Mouse (Mus musculus): Measurements from ENCODE around the gene Srsf6. TPM values are rescaled to one million over a fixed set of nuclear protein-coding genes. Genes with fewer than 3 reads are reported as not detected.

Gene Srsf6
- polyA plus RNA-seq, 1 experiment from 2014 or later, result 167 TPM

- 95% methylated on average over 3 of the region's 3 CpGs for WGBS
- Histone ChIP-seq H3K27me3 (peaks cover under 1% of the 10 kb centered on the region; the same call in 1 of the 2 replicates), H3K4me3 (no peak overlapping the region), H3K27ac (replicated peaks) (no peak overlapping the region), H3K4me2 (no peak overlapping the region), H3K9ac (no peak overlapping the region), H3K4me1 (replicated peaks) (peaks cover 14% of the 10 kb centered on the region), H3K9me3 (no peaks in the 10 kb centered on the region), H3K36me3 (peaks cover 77% of the 10 kb centered on the region)
- ATAC-seq (ENCODE audit: low read depth), result no peak
Measured at GRCm38 (mm10) chr2:162935700-162936099, 4.4 kb downstream of the Srsf6 start.

GRCm38 (mm10) chr2:162939562-162939961 is 8.2 kb downstream of the Srsf6 start:
- peaks cover 15% of the 10 kb centered on the region for H3K27me3 ChIP-seq
- H3K4me3 ChIP-seq, result no peak overlapping the region
- ATAC-seq (ENCODE audit: low read depth), result no peak
- no peaks in the 10 kb centered on the region for H3K9me3 ChIP-seq
- peaks cover 14% of the 10 kb centered on the region for H3K4me1 ChIP-seq (replicated peaks)
- peaks cover 68% of the 10 kb centered on the region for H3K36me3 ChIP-seq
- WGBS, result 91% methylated on average over 1 of the region's 1 CpGs
- H3K4me2 ChIP-seq, result no peak overlapping the region
- no peak overlapping the region for H3K9ac ChIP-seq
- H3K27ac ChIP-seq (replicated peaks), result no peak overlapping the region

- Histone ChIP-seq H3K9me3 (no peaks in the 10 kb centered on the region), H3K27ac (replicated peaks) (no peak within 1 kb of the TSS; the same call in 1 of the 2 replicates), H3K4me2 (peak within 1 kb of the TSS; percentile 72), H3K27me3 (peaks cover 19% of the 10 kb centered on the region), H3K36me3 (peaks cover 34% of the 10 kb centered on the region), H3K4me1 (replicated peaks) (peaks cover 14% of the 10 kb centered on the region), H3K9ac (peak within 1 kb of the TSS; percentile 70), H3K4me3 (peak within 1 kb of the TSS; percentile 48)
- under 1% methylated on average over 40 of the region's 40 CpGs for WGBS
- peak; percentile 81 for ATAC-seq (ENCODE audit: low read depth)
Measured at GRCm38 (mm10) chr2:162943148-162943846, 12.0 kb downstream of the Srsf6 start, which contains the start of gene L3mbtl1. TSS of gene L3mbtl1 (plus strand) at chr2:162943472.

- H3K4me3 ChIP-seq, result peak overlapping the region; percentile 48
- 10% methylated on average over 11 of the region's 11 CpGs for WGBS
Measured at GRCm38 (mm10) chr2:162943931-162944330, 12.6 kb downstream of the Srsf6 start.

GRCm38 (mm10) chr2:162946964-162947363 is 15.6 kb downstream of the Srsf6 start:
- Histone ChIP-seq H3K27ac (replicated peaks) (no peak overlapping the region), H3K4me1 (replicated peaks) (peaks cover 14% of the 10 kb centered on the region), H3K9me3 (no peaks in the 10 kb centered on the region), H3K9ac (no peak overlapping the region), H3K36me3 (no peaks in the 10 kb centered on the region), H3K4me2 (no peak overlapping the region), H3K27me3 (peaks cover 11% of the 10 kb centered on the region), H3K4me3 (no peak overlapping the region)
- no peak for ATAC-seq (ENCODE audit: low read depth)
- 87% methylated on average over 5 of the region's 5 CpGs for WGBS

More at GRCm38 (mm10) chr2:162943931-162944330, 12.6 kb downstream of the Srsf6 start:
- H3K27me3 ChIP-seq, result peaks cover 19% of the 10 kb centered on the region
- peaks cover 28% of the 10 kb centered on the region for H3K36me3 ChIP-seq
- peaks cover 14% of the 10 kb centered on the region for H3K4me1 ChIP-seq (replicated peaks)
- no peak overlapping the region for H3K27ac ChIP-seq (replicated peaks)
- no peaks in the 10 kb centered on the region for H3K9me3 ChIP-seq
- no peak for ATAC-seq (ENCODE audit: low read depth)
- peak overlapping the region; percentile 72 for H3K4me2 ChIP-seq
- H3K9ac ChIP-seq, result peak overlapping the region; percentile 70; the same call in 1 of the 2 replicates

GRCm38 (mm10) chr2:162947736-162948135 is 16.4 kb downstream of the Srsf6 start:
- H3K9me3 ChIP-seq, result no peaks in the 10 kb centered on the region
- H3K4me2 ChIP-seq, result peak overlapping the region; percentile 42
- H3K9ac ChIP-seq, result no peak overlapping the region
- no peak for ATAC-seq (ENCODE audit: low read depth)
- H3K36me3 ChIP-seq, result no peaks in the 10 kb centered on the region
- peaks cover 10% of the 10 kb centered on the region for H3K4me1 ChIP-seq (replicated peaks)
- H3K27ac ChIP-seq (replicated peaks), result no peak overlapping the region
- H3K27me3 ChIP-seq, result peaks cover 11% of the 10 kb centered on the region
- peak overlapping the region; percentile 20 for H3K4me3 ChIP-seq
- 40% methylated on average over 15 of the region's 15 CpGs for WGBS

- Histone ChIP-seq H3K27me3 (peaks cover 11% of the 10 kb centered on the region), H3K4me1 (replicated peaks) (peaks cover 7% of the 10 kb centered on the region), H3K9ac (no peak overlapping the region), H3K4me3 (peak overlapping the region; percentile 20), H3K27ac (replicated peaks) (no peak overlapping the region), H3K9me3 (no peaks in the 10 kb centered on the region), H3K36me3 (no peaks in the 10 kb centered on the region), H3K4me2 (peak overlapping the region; percentile 42)
- 56% methylated on average over 14 of the region's 14 CpGs for WGBS
- no peak for ATAC-seq (ENCODE audit: low read depth)
Measured at GRCm38 (mm10) chr2:162948221-162948620, 16.9 kb downstream of the Srsf6 start.

- H3K4me1 ChIP-seq (replicated peaks), result no peaks in the 10 kb centered on the region
- H3K27ac ChIP-seq (replicated peaks), result no peak overlapping the region
- no peak overlapping the region for H3K9ac ChIP-seq
- no peaks in the 10 kb centered on the region for H3K9me3 ChIP-seq
- WGBS, result 91% methylated on average over 2 of the region's 2 CpGs
- no peak for ATAC-seq (ENCODE audit: low read depth)
- no peak overlapping the region for H3K4me2 ChIP-seq
- no peak overlapping the region for H3K4me3 ChIP-seq
- H3K27me3 ChIP-seq, result no peaks in the 10 kb centered on the region
- H3K36me3 ChIP-seq, result no peaks in the 10 kb centered on the region
Measured at GRCm38 (mm10) chr2:162950776-162951175, 19.4 kb downstream of the Srsf6 start.

- no peak overlapping the region for H3K4me2 ChIP-seq
- no peaks in the 10 kb centered on the region for H3K36me3 ChIP-seq
- no peaks in the 10 kb centered on the region for H3K4me1 ChIP-seq (replicated peaks)
- WGBS, result 98% methylated on average over 2 of the region's 2 CpGs
- H3K9ac ChIP-seq, result no peak overlapping the region
- H3K27ac ChIP-seq (replicated peaks), result no peak overlapping the region
- no peak for ATAC-seq (ENCODE audit: low read depth)
- H3K4me3 ChIP-seq, result no peak overlapping the region
- H3K9me3 ChIP-seq, result no peaks in the 10 kb centered on the region
- no peaks in the 10 kb centered on the region for H3K27me3 ChIP-seq
Measured at GRCm38 (mm10) chr2:162956843-162957242, 25.5 kb downstream of the Srsf6 start.

- no peak overlapping the region for H3K9ac ChIP-seq
- H3K36me3 ChIP-seq, result no peaks in the 10 kb centered on the region
- H3K4me1 ChIP-seq (replicated peaks), result no peaks in the 10 kb centered on the region
- no peak overlapping the region for H3K4me2 ChIP-seq
- no peaks in the 10 kb centered on the region for H3K27me3 ChIP-seq
- no peak overlapping the region for H3K27ac ChIP-seq (replicated peaks)
- H3K4me3 ChIP-seq, result no peak overlapping the region
- no peak for ATAC-seq (ENCODE audit: low read depth)
- no peaks in the 10 kb centered on the region for H3K9me3 ChIP-seq
- 70% methylated on average over 8 of the region's 10 CpGs for WGBS
Measured at GRCm38 (mm10) chr2:162961321-162961720, 30.0 kb downstream of the Srsf6 start.

- no peak overlapping the region for H3K4me2 ChIP-seq
- no peak overlapping the region for H3K4me3 ChIP-seq
- H3K9me3 ChIP-seq, result no peaks in the 10 kb centered on the region
- no peak overlapping the region for H3K27ac ChIP-seq (replicated peaks)
- H3K36me3 ChIP-seq, result no peaks in the 10 kb centered on the region
- no peaks in the 10 kb centered on the region for H3K4me1 ChIP-seq (replicated peaks)
- 90% methylated on average over 2 of the region's 2 CpGs for WGBS
- no peaks in the 10 kb centered on the region for H3K27me3 ChIP-seq
- no peak for ATAC-seq (ENCODE audit: low read depth)
- H3K9ac ChIP-seq, result no peak overlapping the region
Measured at GRCm38 (mm10) chr2:162966734-162967133, 35.4 kb downstream of the Srsf6 start.

- Histone ChIP-seq H3K9me3 (no peaks in the 10 kb centered on the region), H3K4me1 (replicated peaks) (peaks cover 2% of the 10 kb centered on the region), H3K4me3 (no peak overlapping the region), H3K9ac (no peak overlapping the region), H3K27me3 (no peaks in the 10 kb centered on the region), H3K4me2 (no peak overlapping the region), H3K27ac (replicated peaks) (no peak overlapping the region), H3K36me3 (no peaks in the 10 kb centered on the region)
- ATAC-seq (ENCODE audit: low read depth), result no peak
- 4% methylated on average over 5 of the region's 5 CpGs for whole genome bisulfite sequencing
Measured at GRCm38 (mm10) chr2:162968357-162968756, 37.0 kb downstream of the Srsf6 start.

- WGBS, result 86% methylated on average over 3 of the region's 3 CpGs
Measured at GRCm38 (mm10) chr2:162969101-162969500, 37.8 kb downstream of the Srsf6 start.

More at GRCm38 (mm10) chr2:162969101-162969500, 37.8 kb downstream of the Srsf6 start:
- Histone ChIP-seq H3K27ac (replicated peaks) (no peak overlapping the region), H3K9ac (no peak overlapping the region), H3K9me3 (no peaks in the 10 kb centered on the region), H3K4me3 (no peak overlapping the region), H3K36me3 (no peaks in the 10 kb centered on the region), H3K27me3 (no peaks in the 10 kb centered on the region), H3K4me2 (no peak overlapping the region), H3K4me1 (replicated peaks) (peaks cover 8% of the 10 kb centered on the region)
- ATAC-seq (ENCODE audit: low read depth), result no peak

All from neural tube, embryonic 13.5 days (tissue).